Mouse (Mus musculus) embryonic facial prominence, embryonic 10.5 days (tissue): ENCODE data around the gene H1foo. TPM values are rescaled to one million over a fixed set of nuclear protein-coding genes. Genes with fewer than 3 reads are reported as not detected.

ENCODE experiments used
- DNase-seq: peaks from one replicate; pipeline ENCODE4 v3.0.0-alpha.2; 2017; ENCODE audit warnings: low spot score
- H3K27ac ChIP-seq: fragments of 300-500 bp; sonication (generic); replicated peaks from 2 replicates; pipeline ENCODE4 v1.5.1; 2016; ENCODE audit warnings: mild to moderate bottlenecking
- H3K27me3 ChIP-seq: fragments of 300-500 bp; sonication (generic); replicated peaks from 2 replicates; pipeline ENCODE4 v1.6.1; 2016; ENCODE audit warnings: low read depth, mild to moderate bottlenecking; ENCODE audit not compliant: poor library complexity, severe bottlenecking
- H3K36me3 ChIP-seq: fragments of 300-500 bp; sonication (generic); replicated peaks from 2 replicates; pipeline ENCODE4 v1.6.1; 2016; ENCODE audit warnings: mild to moderate bottlenecking, moderate library complexity
- H3K4me1 ChIP-seq: fragments of 300-500 bp; sonication (generic); 2 replicates; pipeline ENCODE4 v1.6.1; 2016
- H3K4me3 ChIP-seq: fragments of 300-500 bp; sonication (generic); 2 replicates; pipeline ENCODE4 v1.5.1; 2016; ENCODE audit warnings: mild to moderate bottlenecking, moderate library complexity
- H3K9me3 ChIP-seq: fragments of 300-500 bp; sonication (generic); 2 replicates; pipeline ENCODE4 v1.6.1; 2016; ENCODE audit warnings: mild to moderate bottlenecking
- WGBS: fragments of 180-500 bp; shearing (Covaris S2); methylation state at CpG from one replicate; pipeline ENCODE4 v1.1.7; 2016; 5-methylcytosine and 5-hydroxymethylcytosine counted together
- polyA plus RNA-seq: library from polyadenylated mRNA; unstranded; fragments of >200 nt; fragmentation: Nextera tagmentation; extraction: Ambion mirVana; gene quantifications from 2 replicates; pipeline ENCODE4 v1.2.1, GENCODE M21; 2016

Gene H1foo
- polyA plus RNA-seq: not detected in 2 replicates

DNA sequence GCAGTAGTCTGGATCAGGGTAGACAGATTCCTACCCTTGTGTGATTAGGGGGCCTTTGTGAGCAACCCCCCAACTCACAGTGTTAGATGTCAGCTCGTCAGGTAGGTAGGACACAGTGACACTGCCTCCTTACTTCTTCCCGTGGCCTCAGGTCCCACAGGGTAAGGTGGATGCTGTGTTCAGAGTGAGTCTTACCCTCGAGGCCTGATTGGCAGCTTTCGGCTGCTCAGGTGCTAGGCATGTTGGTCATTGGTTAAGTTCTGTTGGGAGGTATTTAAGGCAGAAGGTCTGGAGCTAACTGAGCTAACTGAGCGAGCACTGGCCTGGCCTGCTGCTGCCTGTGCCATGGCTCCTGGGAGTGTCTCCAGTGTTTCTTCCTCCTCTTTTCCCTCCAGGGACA lies at the start of gene H1foo:
TSS of gene H1foo (plus strand) at position 301 of the 400 bp plus-strand sequence.
- 85% methylated on average over 5 of the region's 5 CpGs for WGBS
- Histone ChIP-seq H3K27me3 (peaks cover 8% of the 10 kb centered on the region; the same call in 1 of the 2 replicates), H3K4me3 (no peak within 1 kb of the TSS), H3K9me3 (no peaks in the 10 kb centered on the region), H3K4me1 (peaks cover 23% of the 10 kb centered on the region), H3K36me3 (no peaks in the 10 kb centered on the region), H3K27ac (no peak within 1 kb of the TSS)
- DNase-seq: no peak

DNA sequence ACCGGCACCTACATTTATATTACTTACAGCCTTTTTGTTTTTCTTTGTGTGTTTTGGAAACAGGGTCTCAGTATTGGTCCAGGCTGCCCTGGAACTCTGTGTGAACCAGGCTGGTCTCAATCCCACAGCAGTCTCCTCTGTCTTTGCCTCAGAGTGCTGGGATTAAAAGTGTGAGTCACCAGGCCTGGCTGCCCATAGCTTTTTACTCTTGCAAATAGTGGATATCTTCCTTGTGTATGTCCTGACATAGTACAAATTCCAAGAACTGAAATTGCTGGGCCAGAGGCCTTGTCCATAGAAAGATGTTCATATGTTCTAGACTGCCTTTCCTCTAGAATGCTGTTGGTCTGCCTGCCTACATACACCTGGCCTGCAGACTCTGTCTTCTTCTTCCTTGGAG lies 48.4 kb upstream of the H1foo start:
- 55% methylated on average over 1 of the region's 1 CpGs for WGBS
- Histone ChIP-seq H3K27me3 (no peaks in the 10 kb centered on the region), H3K4me1 (peaks cover 38% of the 10 kb centered on the region), H3K9me3 (no peaks in the 10 kb centered on the region), H3K27ac (no peak overlapping the region), H3K4me3 (no peak overlapping the region), H3K36me3 (peaks cover 55% of the 10 kb centered on the region)
- no peak for DNase-seq

DNA sequence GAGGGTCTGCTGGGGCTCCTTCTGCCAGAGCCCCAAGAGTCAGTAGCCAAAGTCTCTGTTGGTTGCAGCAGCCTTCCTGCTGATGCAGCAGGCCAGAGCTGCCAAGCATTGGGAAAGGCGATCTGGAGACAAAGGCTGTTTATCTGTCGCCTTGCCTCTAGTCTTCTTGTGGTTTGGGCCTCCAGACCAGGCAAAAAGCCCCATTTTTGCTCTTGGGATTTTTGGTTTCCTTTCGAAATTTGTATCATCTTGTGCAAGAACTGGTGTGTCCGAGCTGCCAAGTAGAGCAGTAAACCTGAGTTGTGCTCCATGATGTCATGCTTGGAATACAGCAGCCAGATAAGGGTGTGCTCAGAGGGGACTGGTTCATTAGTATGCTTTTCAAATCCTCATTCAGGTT lies 47.6 kb upstream of the H1foo start:
- no peak overlapping the region; the same call in 1 of the 2 replicates for H3K27ac ChIP-seq
- peaks cover 47% of the 10 kb centered on the region for H3K36me3 ChIP-seq
- no peak for DNase-seq
- no peaks in the 10 kb centered on the region for H3K27me3 ChIP-seq
- peaks cover 38% of the 10 kb centered on the region for H3K4me1 ChIP-seq
- WGBS: 77% methylated on average over 4 of the region's 4 CpGs
- H3K4me3 ChIP-seq: no peak overlapping the region
- H3K9me3 ChIP-seq: no peaks in the 10 kb centered on the region

DNA sequence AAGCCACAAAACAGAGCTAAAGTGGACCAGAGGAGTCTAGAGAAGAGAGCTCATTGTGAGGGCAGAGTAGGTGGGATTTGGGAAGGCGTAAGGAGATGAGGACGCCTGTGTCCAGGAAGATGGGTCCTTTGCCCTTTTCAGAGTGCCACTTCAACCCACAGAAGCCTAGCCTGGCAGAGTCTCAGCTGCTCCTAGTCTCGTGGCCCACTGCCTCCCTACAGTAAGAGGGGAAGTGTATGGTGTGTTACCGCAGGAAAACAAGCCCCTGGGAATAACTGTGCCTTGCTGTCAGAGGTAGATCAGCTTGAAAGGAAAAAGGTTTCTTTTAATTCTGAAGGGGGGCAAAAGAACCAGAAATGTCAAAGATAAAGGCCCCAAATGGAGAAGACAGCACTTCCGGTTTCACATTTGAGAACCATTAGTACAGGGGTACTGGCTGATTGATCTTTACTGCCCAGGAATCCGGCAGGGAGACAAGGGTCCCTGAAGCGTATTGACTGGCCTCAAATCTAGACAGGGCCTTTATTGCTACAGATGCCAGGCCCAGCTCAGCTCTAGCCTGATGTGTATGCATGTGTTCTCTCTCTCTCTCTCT lies 46.7 kb upstream of the H1foo start:
- Histone ChIP-seq H3K27me3 (no peaks in the 10 kb centered on the region), H3K36me3 (peaks cover 50% of the 10 kb centered on the region), H3K27ac (0 out of 2 replicates have a peak overlapping the region, but pooled peaks have one; percentile 30), H3K4me1 (peaks cover 36% of the 10 kb centered on the region), H3K4me3 (no peak overlapping the region), H3K9me3 (no peaks in the 10 kb centered on the region)
- 74% methylated on average over 7 of the region's 7 CpGs for WGBS
- no peak for DNase-seq

DNA sequence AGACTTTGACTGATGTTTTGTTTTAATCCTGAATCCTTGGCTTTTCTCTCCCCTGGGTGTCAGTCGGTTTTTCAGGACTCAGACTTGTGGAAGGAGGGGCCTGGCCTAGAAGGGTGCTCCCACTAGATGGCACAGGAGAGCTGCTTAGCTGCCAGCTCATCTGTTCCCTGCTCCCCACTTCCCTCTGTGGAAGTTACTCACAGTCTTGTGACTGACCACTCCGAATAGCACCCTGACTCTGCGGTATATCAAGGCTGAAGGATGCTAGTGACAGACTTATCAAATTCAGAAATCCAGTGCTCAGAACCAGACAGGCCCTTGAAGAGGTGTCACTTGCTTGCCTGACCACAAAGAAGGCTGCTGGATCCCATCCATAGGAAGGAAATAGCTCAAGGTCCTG lies 43.7 kb upstream of the H1foo start:
- Histone ChIP-seq H3K4me1 (peaks cover 44% of the 10 kb centered on the region), H3K9me3 (no peaks in the 10 kb centered on the region), H3K4me3 (no peak overlapping the region), H3K27me3 (no peaks in the 10 kb centered on the region), H3K36me3 (peaks cover 58% of the 10 kb centered on the region), H3K27ac (no peak overlapping the region; the same call in 1 of the 2 replicates)
- WGBS: 25% methylated on average over 3 of the region's 3 CpGs
- peak; percentile 57 for DNase-seq

DNA sequence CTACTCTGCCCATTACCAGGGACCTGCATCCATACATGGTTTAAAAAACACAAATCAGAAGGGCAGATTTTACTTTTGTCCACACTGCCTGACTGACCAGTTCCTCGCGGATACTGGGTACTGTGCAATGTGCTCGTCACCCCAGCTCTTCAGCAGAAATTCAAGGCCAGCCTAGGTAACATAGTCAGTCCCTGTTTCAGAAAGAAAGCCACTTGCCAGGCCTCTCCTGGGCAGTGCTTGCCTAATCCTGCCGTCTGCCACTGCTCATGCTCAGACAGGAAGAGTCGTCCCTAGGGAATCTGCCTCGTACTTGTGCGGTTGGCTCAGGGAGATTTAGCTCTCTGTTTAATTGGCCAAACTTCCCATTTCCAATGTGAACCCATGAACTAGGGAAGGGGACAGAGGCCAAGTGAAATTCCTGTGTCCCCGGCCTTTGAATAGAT lies 43.2 kb upstream of the H1foo start:
- 77% methylated on average over 8 of the region's 8 CpGs for WGBS

DNA sequence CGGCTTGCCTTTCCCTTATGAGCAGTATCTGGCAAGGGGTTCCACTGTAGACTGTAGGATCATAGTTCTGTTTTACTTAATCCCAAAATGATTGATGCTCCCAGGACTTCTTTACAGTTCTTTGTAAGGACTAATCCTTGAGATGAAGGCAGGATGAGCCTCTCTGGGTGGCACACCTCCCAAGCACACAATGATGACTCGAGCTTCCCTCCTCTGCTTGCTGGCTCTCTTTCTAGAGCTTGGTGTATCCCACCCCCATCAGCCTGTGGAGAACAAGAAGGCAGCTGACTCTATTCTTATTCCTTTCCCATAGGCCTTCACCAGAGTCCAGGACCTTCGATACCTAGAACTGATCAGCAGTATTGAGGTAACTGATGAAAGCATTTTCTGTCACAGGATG lies 42.2 kb upstream of the H1foo start:
- Histone ChIP-seq H3K36me3 (peaks cover 64% of the 10 kb centered on the region), H3K4me1 (peaks cover 37% of the 10 kb centered on the region), H3K9me3 (no peaks in the 10 kb centered on the region), H3K4me3 (no peak overlapping the region), H3K27ac (no peak overlapping the region), H3K27me3 (no peaks in the 10 kb centered on the region)
- WGBS: 86% methylated on average over 3 of the region's 3 CpGs
- DNase-seq: no peak

More for the DNA sequence above, 43.2 kb upstream of the H1foo start:
- Histone ChIP-seq H3K27me3 (no peaks in the 10 kb centered on the region), H3K9me3 (no peaks in the 10 kb centered on the region), H3K27ac (no peak overlapping the region; the same call in 1 of the 2 replicates), H3K36me3 (peaks cover 58% of the 10 kb centered on the region), H3K4me3 (no peak overlapping the region), H3K4me1 (peaks cover 44% of the 10 kb centered on the region)
- no peak for DNase-seq

DNA sequence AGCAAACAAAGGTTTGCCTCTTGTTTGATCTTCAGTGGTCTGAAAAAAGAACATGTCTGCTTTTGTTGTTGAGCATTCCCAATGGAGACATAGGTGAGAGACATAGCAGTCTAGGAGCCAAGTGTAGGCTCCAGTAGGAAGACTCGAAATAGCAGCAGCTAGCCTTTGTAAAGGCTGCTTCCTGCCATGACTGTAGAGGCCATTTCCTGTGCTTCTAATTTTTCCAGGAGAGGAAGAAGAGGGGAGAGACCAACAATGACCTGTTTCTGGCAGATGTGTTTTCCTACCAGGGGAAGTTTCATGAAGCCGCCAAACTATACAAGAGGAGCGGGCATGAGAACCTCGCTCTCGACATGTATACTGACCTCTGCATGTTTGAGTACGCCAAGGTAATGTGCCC lies 39.2 kb upstream of the H1foo start:
- H3K9me3 ChIP-seq: no peaks in the 10 kb centered on the region
- H3K36me3 ChIP-seq: peaks cover 54% of the 10 kb centered on the region
- WGBS: 89% methylated on average over 6 of the region's 6 CpGs
- no peak for DNase-seq
- H3K4me3 ChIP-seq: no peak overlapping the region
- peaks cover 41% of the 10 kb centered on the region for H3K4me1 ChIP-seq
- no peak overlapping the region for H3K27ac ChIP-seq
- no peaks in the 10 kb centered on the region for H3K27me3 ChIP-seq

DNA sequence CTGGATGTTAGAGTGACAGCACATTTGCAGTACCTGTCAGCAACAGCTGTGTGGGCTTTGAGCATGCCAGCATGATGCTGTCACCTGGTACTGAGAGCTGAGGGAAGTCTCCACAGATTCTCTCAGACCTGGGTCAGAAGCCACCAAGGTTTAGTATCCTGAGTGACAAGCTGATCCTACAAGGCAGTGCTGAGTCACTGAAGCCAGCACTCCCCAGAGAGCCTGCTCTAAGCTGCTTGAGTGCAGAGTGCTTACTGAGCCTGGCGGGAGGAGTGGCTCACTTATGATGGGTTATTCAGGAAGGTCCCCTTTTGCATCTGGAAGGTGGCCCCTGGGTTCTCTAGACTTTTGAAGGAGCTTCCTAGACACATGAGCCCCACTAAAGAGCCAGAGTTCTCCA lies 38.3 kb upstream of the H1foo start:
- peaks cover 37% of the 10 kb centered on the region for H3K4me1 ChIP-seq
- DNase-seq: no peak
- no peak overlapping the region for H3K4me3 ChIP-seq
- H3K9me3 ChIP-seq: no peaks in the 10 kb centered on the region
- no peak overlapping the region for H3K27ac ChIP-seq
- 79% methylated on average over 1 of the region's 1 CpGs for WGBS
- H3K36me3 ChIP-seq: peaks cover 58% of the 10 kb centered on the region
- H3K27me3 ChIP-seq: no peaks in the 10 kb centered on the region

DNA sequence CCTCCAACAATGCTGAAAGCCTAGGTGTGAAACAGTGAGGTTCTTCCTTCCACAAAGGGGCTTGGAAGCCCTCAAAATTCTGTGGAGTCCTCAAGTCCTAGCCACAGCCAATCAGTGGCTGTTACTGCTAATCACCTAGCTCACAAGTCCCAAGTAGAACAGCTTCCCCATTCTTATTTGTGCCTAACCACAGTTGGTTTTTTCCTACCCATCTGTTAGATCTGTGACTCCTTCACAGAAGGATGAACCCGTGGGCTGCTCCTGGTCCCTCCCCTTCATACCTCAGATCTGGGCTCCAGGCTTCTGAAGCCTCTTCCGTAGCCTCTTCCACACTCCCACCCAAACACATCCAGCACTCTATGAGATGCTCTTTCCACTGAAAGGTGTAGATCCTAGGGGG lies 37.9 kb upstream of the H1foo start:
- no peak for DNase-seq
- 82% methylated on average over 2 of the region's 2 CpGs for WGBS
- peaks cover 33% of the 10 kb centered on the region for H3K4me1 ChIP-seq
- no peaks in the 10 kb centered on the region for H3K27me3 ChIP-seq
- H3K27ac ChIP-seq: no peak overlapping the region
- no peaks in the 10 kb centered on the region for H3K9me3 ChIP-seq
- no peak overlapping the region for H3K4me3 ChIP-seq
- H3K36me3 ChIP-seq: peaks cover 58% of the 10 kb centered on the region

DNA sequence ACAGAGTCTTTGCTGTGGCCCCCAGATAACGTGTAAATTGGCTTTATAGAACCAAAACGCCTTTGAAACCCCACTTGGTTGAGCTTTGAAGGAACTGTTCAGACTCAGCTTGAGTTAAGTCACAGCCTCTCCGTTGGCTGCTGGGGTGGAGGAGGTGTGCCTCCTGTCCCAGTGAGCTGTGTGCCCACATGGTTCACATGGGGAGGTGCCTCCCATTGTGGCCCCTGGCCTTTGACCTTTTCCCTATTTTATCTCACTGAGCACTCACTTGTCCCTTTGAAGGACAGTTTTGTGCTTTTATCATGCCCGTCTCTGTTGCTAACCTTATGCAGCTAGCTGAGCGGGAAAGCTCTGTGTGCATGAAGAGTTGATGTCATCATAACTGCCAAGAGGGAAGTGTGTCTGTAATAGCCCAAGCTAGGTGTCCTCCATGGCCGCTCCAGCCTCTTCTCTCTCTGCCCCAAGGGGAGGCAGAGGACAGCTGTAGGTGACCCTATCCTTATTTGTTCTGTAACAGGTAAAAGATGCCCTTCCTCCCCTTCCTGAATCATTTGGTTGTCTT lies 36.2 kb upstream of the H1foo start:
- WGBS: 59% methylated on average over 6 of the region's 6 CpGs
- H3K27ac ChIP-seq: no peak overlapping the region
- no peak for DNase-seq

DNA sequence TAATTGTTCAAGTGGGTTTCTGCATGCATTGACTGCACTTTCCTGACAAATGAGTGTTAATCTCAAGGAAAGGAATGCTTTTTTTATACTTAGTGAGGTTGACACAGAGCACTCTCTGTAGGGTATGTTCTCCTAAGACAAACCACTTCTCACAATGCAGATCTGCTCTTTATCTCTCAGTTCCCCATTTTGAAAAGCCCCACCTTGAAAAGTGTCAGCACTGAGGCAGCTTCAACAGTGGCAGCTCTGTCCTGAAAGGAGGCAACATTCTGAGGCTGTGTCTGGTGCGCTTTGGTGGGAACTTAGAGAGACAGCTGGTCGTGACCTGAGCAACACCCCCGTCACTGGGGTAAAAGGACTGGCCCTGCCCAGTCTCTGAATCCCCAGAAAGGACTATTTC lies 35.7 kb upstream of the H1foo start:
- Histone ChIP-seq H3K4me1 (peaks cover 32% of the 10 kb centered on the region), H3K9me3 (no peaks in the 10 kb centered on the region), H3K27ac (peak overlapping the region; percentile 30; the same call in 1 of the 2 replicates), H3K4me3 (no peak overlapping the region), H3K27me3 (no peaks in the 10 kb centered on the region), H3K36me3 (peaks cover 48% of the 10 kb centered on the region)
- DNase-seq: no peak
- WGBS: 62% methylated on average over 3 of the region's 3 CpGs

More for the DNA sequence above, 36.2 kb upstream of the H1foo start:
- Histone ChIP-seq H3K36me3 (peaks cover 47% of the 10 kb centered on the region), H3K9me3 (no peaks in the 10 kb centered on the region), H3K4me1 (peaks cover 32% of the 10 kb centered on the region), H3K27me3 (no peaks in the 10 kb centered on the region), H3K4me3 (no peak overlapping the region)

DNA sequence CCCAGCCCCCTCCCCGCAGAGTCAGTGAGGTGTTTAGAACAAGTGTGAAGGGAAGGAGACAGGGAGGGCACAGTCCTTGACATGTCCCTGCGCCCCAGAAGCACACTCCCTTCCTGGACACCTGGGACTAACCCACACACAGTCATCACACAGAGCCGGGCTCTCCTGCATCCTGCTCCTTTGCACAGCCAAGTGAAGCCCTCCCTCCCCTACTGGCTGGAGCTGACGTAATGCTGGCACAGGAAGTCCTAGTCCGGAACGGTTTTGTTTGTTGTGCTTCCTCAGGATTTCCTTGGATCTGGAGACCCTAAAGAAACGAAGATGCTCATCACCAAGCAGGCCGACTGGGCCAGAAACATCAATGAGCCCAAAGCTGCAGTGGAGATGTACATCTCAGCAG lies 34.8 kb upstream of the H1foo start:
- no peak overlapping the region for H3K4me3 ChIP-seq
- no peaks in the 10 kb centered on the region for H3K27me3 ChIP-seq
- H3K4me1 ChIP-seq: peaks cover 29% of the 10 kb centered on the region
- no peaks in the 10 kb centered on the region for H3K9me3 ChIP-seq
- no peak for DNase-seq
- 62% methylated on average over 8 of the region's 8 CpGs for WGBS
- no peak overlapping the region; the same call in 1 of the 2 replicates for H3K27ac ChIP-seq
- H3K36me3 ChIP-seq: peaks cover 44% of the 10 kb centered on the region
